Mouse (Mus musculus) stomach, embryonic 14.5 days (tissue): ENCODE data around the gene Hsd17b1. TPM values are rescaled to one million over a fixed set of nuclear protein-coding genes. Genes with fewer than 3 reads are reported as not detected.

Experiments used
- ATAC-seq: fragments of 200-750 bp; cut with Nextera tagmentation; 2 replicates; pipeline ENCODE4 v1.8.0; 2017; ENCODE audit warnings: low read depth, moderate TSS enrichment; ENCODE audit not compliant: insufficient number of reproducible peaks, insufficient read depth, low FRiP score
- H3K27ac ChIP-seq: fragments of 300-500 bp; sonication (generic); 2 replicates; pipeline ENCODE4 v1.5.1; 2014; ENCODE audit warnings: mild to moderate bottlenecking, low read length, moderate library complexity, mixed read lengths
- H3K27me3 ChIP-seq: fragments of 300-500 bp; sonication (generic); 2 replicates; pipeline ENCODE4 v1.6.1; 2014; ENCODE audit warnings: low read length, control low read depth, mixed read lengths; ENCODE audit not compliant: control insufficient read depth, insufficient read depth
- H3K36me3 ChIP-seq: fragments of 300-500 bp; sonication (generic); 2 replicates; pipeline ENCODE4 v1.6.1; 2014; ENCODE audit warnings: mild to moderate bottlenecking, control low read depth, low read length, moderate library complexity, mixed read lengths; ENCODE audit not compliant: control insufficient read depth, insufficient read depth
- H3K4me1 ChIP-seq: fragments of 300-500 bp; sonication (generic); 2 replicates; pipeline ENCODE4 v1.6.1; 2014; ENCODE audit warnings: low read length, control low read depth, mixed read lengths; ENCODE audit not compliant: control insufficient read depth, insufficient read depth
- H3K4me2 ChIP-seq: fragments of 300-500 bp; sonication (generic); replicated peaks from 2 replicates; pipeline ENCODE4 v1.6.1; 2014; ENCODE audit warnings: low read depth, low read length, control low read depth
- H3K4me3 ChIP-seq: fragments of 300-500 bp; sonication (generic); 2 replicates; pipeline ENCODE4 v1.5.1; 2014; ENCODE audit warnings: low read depth, low read length, control low read depth
- H3K9ac ChIP-seq: fragments of 300-500 bp; sonication (generic); replicated peaks from 2 replicates; pipeline ENCODE4 v1.6.1; 2014; ENCODE audit warnings: low read depth, mild to moderate bottlenecking, control low read depth, low read length, moderate library complexity, mixed read lengths
- H3K9me3 ChIP-seq: fragments of 300-500 bp; sonication (generic); 2 replicates; pipeline ENCODE4 v1.6.1; 2016; ENCODE audit warnings: low read depth, low read length, control low read depth; ENCODE audit not compliant: control insufficient read depth
- WGBS: fragments of 180-500 bp; shearing (Covaris S2); extraction: QIAGEN DNeasy Blood & Tissue Kit; methylation state at CpG from one replicate; pipeline ENCODE4 v1.1.7; 2014; 5-methylcytosine and 5-hydroxymethylcytosine counted together
- polyA plus RNA-seq: library from polyadenylated mRNA; unstranded; fragments of >200 nt; fragmentation: Nextera tagmentation; extraction: Ambion mirVana; gene quantifications from 2 replicates; pipeline ENCODE4 v1.2.1, GENCODE M21; 2014

Gene Hsd17b1
- polyA plus RNA-seq, 1 experiment from 2014 or later: not detected

GRCm38 (mm10) chr11:101070987-101071386, 7.2 kb upstream of the Hsd17b1 start:
- Histone ChIP-seq H3K4me3 (no peak overlapping the region), H3K27me3 (no peaks in the 10 kb centered on the region), H3K4me2 (no peak overlapping the region), H3K36me3 (no peaks in the 10 kb centered on the region), H3K4me1 (peaks cover 5% of the 10 kb centered on the region; the same call in 1 of the 2 replicates), H3K9me3 (no peaks in the 10 kb centered on the region), H3K9ac (no peak overlapping the region), H3K27ac (no peak overlapping the region)
- 73% methylated on average over 6 of the region's 6 CpGs for WGBS
- ATAC-seq: no peak

GRCm38 (mm10) chr11:101071810-101072428, 6.3 kb upstream of the Hsd17b1 start:
- Histone ChIP-seq H3K36me3 (no peaks in the 10 kb centered on the region), H3K4me3 (no peak overlapping the region), H3K4me1 (peaks cover 2% of the 10 kb centered on the region; the same call in 1 of the 2 replicates), H3K27me3 (no peaks in the 10 kb centered on the region), H3K4me2 (no peak overlapping the region), H3K9ac (no peak overlapping the region), H3K27ac (no peak overlapping the region), H3K9me3 (no peaks in the 10 kb centered on the region)
- ATAC-seq: no peak
- 72% methylated on average over 14 of the region's 14 CpGs for WGBS

- Histone ChIP-seq H3K27ac (no peak overlapping the region), H3K36me3 (no peaks in the 10 kb centered on the region), H3K4me2 (no peak overlapping the region), H3K4me1 (peaks cover 18% of the 10 kb centered on the region), H3K27me3 (peaks cover 27% of the 10 kb centered on the region), H3K9me3 (no peaks in the 10 kb centered on the region), H3K4me3 (no peak overlapping the region), H3K9ac (no peak overlapping the region)
- 5% methylated on average over 27 of the region's 27 CpGs for WGBS
- no peak for ATAC-seq
These were observed 1.5 kb downstream of the Hsd17b1 start for GRCm38 (mm10) chr11:101079746-101080145.

GRCm38 (mm10) chr11:101080421-101080820, 2.2 kb downstream of the Hsd17b1 start:
- WGBS: 73% methylated on average over 5 of the region's 5 CpGs
- H3K27me3 ChIP-seq: peaks cover 27% of the 10 kb centered on the region
- ATAC-seq: no peak
- H3K36me3 ChIP-seq: no peaks in the 10 kb centered on the region
- H3K9me3 ChIP-seq: no peaks in the 10 kb centered on the region
- H3K4me1 ChIP-seq: peaks cover 18% of the 10 kb centered on the region
- H3K4me2 ChIP-seq: no peak overlapping the region
- H3K9ac ChIP-seq: no peak overlapping the region
- H3K4me3 ChIP-seq: no peak overlapping the region
- no peak overlapping the region for H3K27ac ChIP-seq

- Histone ChIP-seq H3K9me3 (no peaks in the 10 kb centered on the region), H3K27me3 (peaks cover 27% of the 10 kb centered on the region), H3K4me1 (peaks cover 26% of the 10 kb centered on the region), H3K9ac (no peak overlapping the region; the same call in 1 of the 2 replicates), H3K27ac (peak overlapping the region; percentile 34; the same call in 1 of the 2 replicates), H3K4me2 (peak overlapping the region; percentile 44), H3K36me3 (no peaks in the 10 kb centered on the region), H3K4me3 (peak overlapping the region; percentile 70)
- ATAC-seq: no peak
- WGBS: 5% methylated on average over 10 of the region's 10 CpGs
These were observed 3.4 kb downstream of the Hsd17b1 start for GRCm38 (mm10) chr11:101081659-101082058.

- ATAC-seq: peak; percentile 89
- H3K4me3 ChIP-seq: peak within 1 kb of the TSS; percentile 70
- peaks cover 27% of the 10 kb centered on the region for H3K27me3 ChIP-seq
- H3K36me3 ChIP-seq: no peaks in the 10 kb centered on the region
- peak within 1 kb of the TSS; percentile 84 for H3K27ac ChIP-seq
- WGBS: under 1% methylated on average over 51 of the region's 51 CpGs
- peak within 1 kb of the TSS; percentile 98 for H3K4me2 ChIP-seq
- no peaks in the 10 kb centered on the region for H3K9me3 ChIP-seq
- H3K9ac ChIP-seq: peak within 1 kb of the TSS; percentile 73
- H3K4me1 ChIP-seq: peaks cover 27% of the 10 kb centered on the region
These were observed 4.2 kb downstream of the Hsd17b1 start, which contains the start of gene Coasy for GRCm38 (mm10) chr11:101082208-101083082. Gene Coasy (plus strand): TSS chr11:101082565.

- H3K4me1 ChIP-seq: peaks cover 33% of the 10 kb centered on the region
- no peaks in the 10 kb centered on the region for H3K9me3 ChIP-seq
- H3K27me3 ChIP-seq: peaks cover 22% of the 10 kb centered on the region
- no peak for ATAC-seq
- H3K4me3 ChIP-seq: peak overlapping the region; percentile 70
- no peaks in the 10 kb centered on the region for H3K36me3 ChIP-seq
- H3K9ac ChIP-seq: peak overlapping the region; percentile 73
- peak overlapping the region; percentile 98 for H3K4me2 ChIP-seq
- H3K27ac ChIP-seq: peak overlapping the region; percentile 84
- WGBS: 29% methylated on average over 19 of the region's 19 CpGs
These were observed 5.0 kb downstream of the Hsd17b1 start for GRCm38 (mm10) chr11:101083083-101083697.

- Histone ChIP-seq H3K36me3 (peaks cover 2% of the 10 kb centered on the region), H3K27ac (no peak overlapping the region), H3K27me3 (peaks cover 12% of the 10 kb centered on the region), H3K4me3 (no peak overlapping the region), H3K4me1 (peaks cover 34% of the 10 kb centered on the region), H3K9me3 (no peaks in the 10 kb centered on the region), H3K4me2 (no peak overlapping the region), H3K9ac (no peak overlapping the region)
- ATAC-seq: no peak
- 88% methylated on average over 14 of the region's 14 CpGs for WGBS
These were observed 6.0 kb downstream of the Hsd17b1 start for GRCm38 (mm10) chr11:101084246-101084645.
